Mouse (Mus musculus) urinary bladder, postnatal 14 days (tissue): Measurements from ENCODE around the gene Gm17409.
A peak's percentile ranks its signal among the peaks of the same experiment; 100 is the strongest.

Source experiments
- DNase-seq: peaks from one replicate; pipeline ENCODE4 v3.0.0; 2021; ENCODE audit warnings: low spot score

Gm17409 gene

GRCm38 (mm10) chr2:58469816-58470215, at the start of gene Gm17409:
TSS of gene Gm17409 (plus strand) at chr2:58470116.
- DNase-seq = no peak

GRCm38 (mm10) chr2:58423319-58423718, 46.6 kb upstream of the Gm17409 start:
- DNase-seq = no peak

GRCm38 (mm10) chr2:58425436-58426004, 44.4 kb upstream of the Gm17409 start:
- no peak for DNase-seq

- DNase-seq = no peak
Observed at GRCm38 (mm10) chr2:58432211-58432610, 37.7 kb upstream of the Gm17409 start.

- no peak for DNase-seq
Observed at GRCm38 (mm10) chr2:58433317-58433716, 36.6 kb upstream of the Gm17409 start.

DNA sequence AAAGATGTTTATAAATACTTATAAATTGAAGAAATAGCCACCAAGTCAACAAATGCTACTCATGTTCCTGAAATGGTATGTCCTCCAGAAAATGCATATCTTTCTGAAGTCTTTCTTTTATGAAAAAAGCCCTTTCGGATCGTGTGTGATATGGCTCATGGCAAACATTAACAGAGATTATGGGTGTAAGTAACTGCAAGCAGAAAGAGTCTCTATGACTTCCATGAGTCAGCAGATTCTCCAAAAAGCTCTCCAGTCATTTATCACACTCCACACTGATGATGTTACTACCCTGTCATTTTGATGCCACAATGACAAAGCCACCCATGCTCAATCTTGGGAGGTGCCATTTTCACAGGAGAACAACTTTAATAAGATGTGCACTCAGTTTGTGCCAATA, 35.5 kb upstream of the Gm17409 start:
- DNase-seq = no peak

DNA sequence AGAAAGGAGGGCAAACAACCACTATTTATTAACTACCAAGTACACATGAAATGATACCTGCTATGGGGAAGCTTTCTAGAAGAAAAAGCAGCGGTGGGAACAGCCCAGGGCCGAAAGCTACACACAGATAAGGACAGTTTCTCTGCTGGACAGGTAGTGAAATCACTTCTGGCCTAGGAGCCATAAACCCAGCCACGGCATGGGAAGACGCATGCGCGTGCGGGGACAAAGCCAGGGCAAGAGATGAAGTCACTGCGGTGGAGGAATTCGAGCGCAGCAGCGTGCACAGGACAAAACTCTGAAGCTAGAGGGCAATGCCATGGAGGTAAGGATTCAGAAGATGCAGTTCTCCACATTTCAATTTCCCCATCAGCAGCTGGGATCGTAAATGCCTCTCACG, 34.4 kb upstream of the Gm17409 start:
- no peak for DNase-seq

- DNase-seq = no peak
Observed at GRCm38 (mm10) chr2:58436911-58437310, 33.0 kb upstream of the Gm17409 start.

DNA sequence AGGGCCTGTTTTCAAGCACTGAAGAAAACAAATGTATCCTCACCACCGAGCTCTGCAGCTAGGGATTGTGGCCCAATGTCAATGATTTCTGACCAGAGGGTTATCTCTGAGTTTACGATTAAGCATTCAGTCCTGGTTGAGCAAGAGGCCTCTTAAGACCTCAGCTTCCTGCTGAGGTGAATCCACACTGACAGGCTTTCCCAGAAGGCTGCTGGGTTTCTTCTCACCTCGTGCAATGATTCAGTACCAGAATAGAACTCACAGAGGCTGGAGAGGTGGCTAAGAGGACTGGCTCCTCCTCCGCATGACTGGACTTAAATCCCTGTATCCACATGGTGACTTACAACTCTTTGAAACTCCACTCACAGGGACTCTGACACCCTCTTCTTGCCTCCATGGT, 26.8 kb upstream of the Gm17409 start:
- DNase-seq = no peak

- no peak for DNase-seq
Observed at GRCm38 (mm10) chr2:58447001-58447400, 22.9 kb upstream of the Gm17409 start.

DNA sequence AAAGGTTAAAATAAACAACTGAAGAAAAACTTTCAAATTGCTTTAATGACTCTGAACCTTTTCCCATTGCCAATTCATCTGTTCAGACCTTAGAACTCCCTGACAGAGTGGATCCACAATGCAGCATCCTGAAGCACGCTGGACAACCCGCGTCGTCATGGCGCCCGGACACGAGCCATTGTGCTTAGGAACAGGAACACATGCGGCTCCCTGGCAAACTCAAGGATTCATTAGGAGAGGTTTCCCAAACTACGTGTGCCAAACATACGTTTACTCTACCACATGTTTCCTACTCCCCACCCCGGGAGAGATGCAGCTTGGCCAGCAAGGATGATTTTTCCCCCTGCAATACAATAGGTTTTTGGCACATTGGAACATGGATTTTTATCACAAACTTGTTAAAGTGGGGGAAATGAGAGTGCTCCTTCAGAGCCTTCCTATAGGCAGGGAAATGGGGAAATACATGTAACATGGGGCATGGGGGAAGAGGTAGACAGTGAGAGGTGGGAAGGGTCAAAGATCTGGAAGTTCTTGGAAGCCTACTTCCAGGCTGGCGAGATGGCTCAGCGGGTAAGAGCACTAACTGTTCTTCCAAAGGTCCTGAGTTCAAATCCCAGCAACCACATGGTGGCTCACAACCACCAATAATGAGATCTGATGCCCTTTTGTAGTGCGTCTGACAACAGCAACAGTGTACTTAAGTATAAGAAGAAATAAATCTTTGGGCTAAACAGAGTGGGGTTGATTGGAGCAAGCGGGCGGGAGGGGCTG, 15.6 kb upstream of the Gm17409 start:
- DNase-seq = no peak

DNA sequence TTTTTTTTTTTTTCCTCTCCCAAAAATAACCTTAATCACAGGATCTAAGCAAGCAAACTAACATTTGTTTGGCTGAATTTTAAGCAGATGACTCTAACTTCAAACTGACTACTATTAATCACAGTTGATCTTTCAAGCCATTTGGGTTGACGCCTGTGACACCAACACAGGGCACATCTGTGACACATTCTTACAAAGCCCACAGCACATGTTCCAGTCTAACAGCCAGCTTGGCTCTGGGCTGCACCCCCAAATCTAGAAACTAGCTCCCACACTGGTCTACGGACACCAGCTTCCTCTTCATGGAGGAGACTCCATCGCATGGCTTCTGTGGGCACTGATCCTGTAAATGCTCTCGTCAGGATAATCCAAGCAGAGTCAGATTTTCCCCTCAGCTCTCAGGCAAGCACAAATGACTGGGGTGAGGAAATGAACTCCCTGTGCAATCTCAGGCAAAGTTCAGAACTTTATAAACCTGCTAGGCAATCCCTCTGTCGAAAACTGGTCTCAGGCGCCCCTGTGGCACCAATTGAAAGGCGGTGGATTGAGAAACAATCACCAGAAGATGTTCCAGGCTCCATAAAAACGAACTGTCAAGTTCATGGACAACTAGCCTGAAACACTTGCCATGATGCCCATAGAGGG, 13.0 kb upstream of the Gm17409 start:
- DNase-seq = no peak

GRCm38 (mm10) chr2:58457488-58457865, 12.4 kb upstream of the Gm17409 start:
- DNase-seq = no peak

DNA sequence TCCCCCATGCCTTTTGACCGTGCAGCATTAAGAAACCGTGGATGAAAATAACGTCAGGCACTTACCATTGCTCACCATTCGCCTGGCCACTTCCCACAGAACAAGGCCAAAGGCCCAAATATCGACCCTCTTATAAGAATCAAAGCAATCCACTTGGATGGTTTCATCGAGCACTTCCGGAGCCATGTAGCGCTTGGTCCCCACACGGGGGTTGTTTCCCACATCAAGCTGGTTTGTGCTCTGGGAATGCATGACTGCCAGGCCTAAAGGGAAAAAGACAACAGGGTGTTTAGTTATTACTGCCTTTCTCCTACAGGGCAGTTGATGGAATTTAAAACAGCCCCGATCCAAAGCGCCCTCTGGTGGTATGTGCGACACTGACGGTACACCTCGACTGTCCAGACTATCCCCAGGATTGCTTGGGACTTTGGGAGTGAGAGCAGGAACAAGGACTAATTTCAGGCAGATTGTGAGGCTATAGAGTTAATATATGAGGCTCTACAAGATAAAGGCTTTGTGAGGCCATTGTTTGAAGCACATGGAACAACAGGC, 11.0 kb upstream of the Gm17409 start:
- peak; percentile 45 for DNase-seq

GRCm38 (mm10) chr2:58470290-58470689, 374 bp downstream of the Gm17409 start:
- DNase-seq = no peak

DNA sequence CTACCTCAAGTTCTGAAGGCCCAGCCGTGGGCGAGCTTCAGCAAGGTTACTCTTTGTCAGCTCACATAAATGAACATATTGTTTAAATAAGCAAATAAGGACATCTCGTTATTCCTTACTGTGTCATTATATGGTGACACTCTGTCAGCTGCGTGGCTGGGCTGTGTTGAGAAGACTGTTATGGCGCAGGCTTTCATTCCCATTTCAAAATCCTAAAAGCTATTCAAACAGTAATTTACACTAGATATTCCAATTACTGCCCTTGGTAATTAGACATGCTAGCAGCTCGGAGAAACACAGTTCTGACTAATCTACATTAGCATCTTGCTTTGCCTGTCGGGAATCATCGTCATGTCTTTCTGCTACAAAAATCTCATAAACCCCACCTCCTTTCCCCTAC, 5.7 kb downstream of the Gm17409 start:
- no peak for DNase-seq

DNA sequence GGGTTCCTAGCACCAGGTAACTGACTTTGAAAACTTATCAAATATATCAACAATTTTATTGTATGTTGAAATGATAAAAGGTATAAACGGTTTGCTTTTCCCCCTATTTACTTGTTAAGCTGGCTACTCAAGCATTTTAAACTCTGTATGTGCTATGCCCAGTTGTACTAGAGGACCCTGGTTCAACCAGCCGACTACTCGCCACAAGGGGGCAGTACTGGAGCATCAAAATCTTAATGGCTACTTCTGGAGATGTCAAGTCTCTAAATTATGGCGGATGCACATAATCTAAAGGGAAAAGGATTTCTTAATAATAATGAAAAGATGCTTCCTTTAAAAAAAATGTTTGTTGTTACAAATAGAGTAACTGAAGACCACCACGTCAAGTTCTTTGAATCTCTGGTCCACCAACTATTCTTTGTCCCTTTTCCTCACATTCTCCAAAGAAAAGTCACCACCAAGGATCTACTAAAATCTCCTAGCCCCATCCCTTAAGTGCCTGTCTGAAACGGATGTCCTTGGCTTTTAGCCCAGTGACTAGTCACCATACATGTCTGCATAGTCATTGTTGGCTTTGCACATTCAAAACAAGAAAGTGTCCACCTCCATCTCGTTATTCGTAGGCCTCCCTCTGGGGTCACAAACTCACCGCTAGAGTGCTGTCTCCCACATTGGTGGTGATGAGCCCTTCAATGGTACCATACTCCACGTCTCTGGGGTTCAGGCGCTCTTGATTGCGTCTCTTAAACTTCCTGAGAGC, 7.2 kb downstream of the Gm17409 start:
- DNase-seq = peak; percentile 89

DNA sequence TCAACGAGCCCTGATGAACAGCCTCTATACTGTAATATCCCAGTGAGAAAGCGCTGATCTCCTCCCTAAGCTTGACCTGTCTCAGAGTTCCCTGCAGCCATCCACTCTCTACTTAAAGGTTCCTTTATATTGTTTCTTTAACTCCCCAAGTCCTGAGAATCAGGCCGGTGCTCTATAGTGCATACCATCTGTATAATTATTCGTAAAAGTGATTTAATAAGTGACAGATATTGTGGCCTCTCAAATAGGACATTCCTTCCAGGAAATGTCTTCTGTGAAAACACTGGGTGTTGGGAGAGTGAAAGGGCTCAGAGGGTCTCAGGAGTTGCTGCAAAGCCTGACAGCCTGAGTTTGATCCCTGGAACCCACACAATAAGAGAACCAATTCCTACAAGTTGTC, 8.2 kb downstream of the Gm17409 start:
- no peak for DNase-seq

GRCm38 (mm10) chr2:58479536-58479935, 9.6 kb downstream of the Gm17409 start:
- DNase-seq = no peak

DNA sequence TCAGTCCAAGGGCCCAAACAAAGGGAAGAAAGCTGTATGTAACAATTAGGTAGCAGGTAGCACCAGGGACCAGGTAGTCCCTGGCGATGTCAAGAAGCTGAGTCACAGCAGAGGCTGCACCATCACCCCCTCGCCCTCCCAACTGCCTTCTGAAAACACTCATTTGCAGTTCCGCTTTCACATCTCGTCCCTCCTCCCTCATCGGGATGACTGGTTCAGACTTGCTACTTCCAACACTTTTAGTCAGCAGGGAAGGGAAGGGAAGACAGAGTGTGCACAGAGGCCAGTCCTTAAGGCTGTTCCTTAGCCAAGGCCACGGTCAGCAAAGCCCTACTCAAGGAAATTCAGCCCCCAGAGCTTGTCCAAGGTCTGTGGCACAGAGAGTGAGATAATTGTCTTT, 10.8 kb downstream of the Gm17409 start:
- DNase-seq = peak; percentile 47

DNA sequence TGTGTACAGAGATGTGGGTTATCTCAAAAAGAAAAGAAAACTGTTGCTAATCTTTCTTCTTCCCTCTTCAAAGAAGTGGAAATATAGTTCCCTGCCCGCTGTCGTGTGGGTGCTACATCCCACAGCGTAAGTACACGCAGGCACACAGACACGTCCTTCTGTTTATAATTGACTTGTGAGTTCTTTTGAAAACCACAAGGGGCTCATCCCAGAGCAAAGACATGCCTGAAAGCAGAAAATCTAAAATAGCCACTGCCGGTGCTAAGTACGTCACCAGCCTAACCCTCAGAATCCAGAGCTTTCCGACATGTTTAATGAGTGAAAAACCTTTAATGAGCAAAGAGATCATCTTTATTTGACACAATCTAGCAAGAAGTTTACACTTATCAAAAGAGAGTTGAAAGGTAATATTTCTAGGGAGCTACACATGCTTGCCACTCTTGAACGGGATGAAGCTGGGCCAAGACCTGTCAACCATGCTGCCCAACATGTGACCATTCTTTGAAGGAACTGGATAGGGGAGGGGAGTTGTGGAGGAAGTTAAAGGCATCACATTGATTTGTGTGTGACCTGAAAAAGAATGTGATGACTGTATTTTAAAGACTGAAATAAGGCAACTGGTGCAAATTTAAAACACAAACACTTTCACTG, 11.7 kb downstream of the Gm17409 start:
- no peak for DNase-seq
